Mouse (Mus musculus) telencephalon, adult 2 months (tissue): ENCODE measurements at regions not wholly inside any gene's neighbourhood (a gene's known extent, or its start where the extent isn't known, plus 50 kb on each side); places are given as distances from the start of the nearest gene placed in this dataset.
"Not testable (repeated sequence)": the region's sequence is repeated elsewhere in the genome, so short reads cannot be mapped to it uniquely, and the experiment has no call there.

Source experiments
- DNase-seq: peaks from one replicate; pipeline ENCODE4 v3.0.0-alpha.2; 2011; ENCODE audit warnings: low read depth, low spot score

DNA sequence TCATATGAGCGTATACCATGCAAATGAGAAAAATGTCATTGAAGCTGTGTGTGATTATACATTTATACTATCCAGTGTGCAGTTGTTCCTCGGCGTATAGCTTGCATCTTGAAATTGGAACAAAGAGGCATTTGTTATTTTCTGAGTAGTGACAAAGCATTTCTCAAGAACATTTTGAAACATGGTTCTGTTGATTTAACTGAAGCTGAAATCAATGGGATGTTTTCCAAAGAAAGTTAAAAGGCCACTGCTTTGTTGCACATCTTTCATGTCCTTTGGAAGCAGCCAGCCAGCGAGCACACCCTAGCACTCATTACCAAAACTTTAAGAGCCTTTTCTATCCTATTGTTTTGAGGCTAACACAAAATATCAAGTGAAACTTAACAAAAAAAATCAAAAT lies 594.1 kb upstream of the Klhl29 start:
- no peak for DNase-seq

DNA sequence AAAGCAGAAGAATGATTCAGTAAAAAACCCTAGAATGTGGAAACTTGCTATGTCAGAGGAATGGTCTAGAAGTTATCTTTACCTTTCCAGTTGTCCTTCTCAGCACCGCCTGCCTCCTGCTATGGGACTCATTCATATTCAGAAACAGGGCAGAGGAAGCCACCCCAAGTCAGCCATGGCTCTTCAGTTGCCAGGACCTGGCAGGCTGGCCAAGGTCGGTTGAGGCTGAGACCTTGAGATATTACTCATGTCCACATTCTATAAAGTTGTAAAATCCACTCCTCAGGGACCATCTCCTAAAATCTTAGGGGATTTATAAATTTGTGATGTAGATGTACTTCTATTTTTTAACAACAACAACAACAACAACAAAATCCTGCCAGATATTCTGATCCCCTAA lies 580.7 kb upstream of the Klhl29 start:
- no peak for DNase-seq

DNA sequence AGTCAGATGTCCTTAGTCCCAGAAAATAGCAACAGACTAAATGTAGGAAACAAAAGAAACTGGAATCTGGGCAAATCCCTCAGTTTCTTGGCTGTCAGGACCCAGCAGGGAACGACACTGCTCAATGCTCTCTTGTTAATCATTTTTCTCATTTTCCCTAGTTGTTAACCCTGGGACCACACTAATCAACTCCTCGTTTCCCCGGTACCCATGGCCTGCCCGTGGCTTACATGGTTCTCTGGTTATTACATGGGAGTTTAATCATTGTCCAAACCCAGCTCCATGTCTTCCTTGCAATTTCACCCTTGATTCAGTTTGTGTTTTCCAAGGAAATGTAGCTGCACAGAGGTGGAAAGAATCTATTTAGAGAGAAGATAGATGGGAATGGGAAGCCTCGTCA lies 580.1 kb upstream of the Klhl29 start:
- DNase-seq: no peak

DNA sequence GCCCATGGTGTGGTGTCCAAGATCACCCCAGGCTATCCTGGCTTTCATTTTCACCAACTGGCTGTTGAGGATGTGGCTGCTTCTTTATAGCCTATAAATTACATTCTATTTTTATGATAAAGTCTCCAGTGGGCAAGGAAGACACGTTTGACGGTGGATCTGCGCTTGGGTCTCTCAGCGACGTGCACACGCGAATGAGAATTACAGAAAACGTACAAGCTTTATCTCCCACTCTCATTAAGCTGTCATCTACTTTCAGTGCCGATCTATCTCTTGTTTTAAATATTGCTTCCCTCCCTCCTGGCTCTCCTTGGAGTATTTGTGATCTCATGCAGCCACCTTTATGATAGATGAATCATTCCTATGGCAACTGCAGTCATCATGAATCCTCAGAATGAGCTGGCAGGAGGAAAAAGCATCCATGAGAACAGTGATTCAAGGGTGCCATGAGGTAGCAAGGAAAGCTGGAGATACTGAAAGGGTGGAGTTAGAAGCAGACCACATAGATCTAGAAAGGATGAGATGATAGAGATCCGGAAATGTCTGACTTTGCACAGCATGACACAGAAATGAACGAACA lies 568.0 kb upstream of the Klhl29 start:
- peak; percentile 26 for DNase-seq

DNA sequence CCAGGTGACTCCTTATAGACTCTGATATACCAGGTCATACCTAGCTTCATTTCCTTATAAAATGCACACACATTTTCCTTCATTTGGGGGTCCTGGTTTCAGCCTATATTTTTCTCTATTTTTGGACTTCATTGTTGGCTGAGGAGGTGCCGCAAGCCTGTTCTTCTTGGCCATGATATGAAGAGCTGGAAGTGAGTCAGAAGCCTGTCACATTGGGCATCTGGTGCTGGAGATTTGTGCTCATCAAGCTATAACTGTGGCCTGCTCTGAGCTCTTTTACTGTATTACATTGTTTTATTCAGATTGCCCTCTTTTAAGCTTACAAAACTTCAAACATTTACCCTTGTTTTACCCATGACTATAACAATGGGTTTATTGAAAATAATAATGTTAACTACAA lies 545.8 kb upstream of the Klhl29 start:
- DNase-seq: no peak

DNA sequence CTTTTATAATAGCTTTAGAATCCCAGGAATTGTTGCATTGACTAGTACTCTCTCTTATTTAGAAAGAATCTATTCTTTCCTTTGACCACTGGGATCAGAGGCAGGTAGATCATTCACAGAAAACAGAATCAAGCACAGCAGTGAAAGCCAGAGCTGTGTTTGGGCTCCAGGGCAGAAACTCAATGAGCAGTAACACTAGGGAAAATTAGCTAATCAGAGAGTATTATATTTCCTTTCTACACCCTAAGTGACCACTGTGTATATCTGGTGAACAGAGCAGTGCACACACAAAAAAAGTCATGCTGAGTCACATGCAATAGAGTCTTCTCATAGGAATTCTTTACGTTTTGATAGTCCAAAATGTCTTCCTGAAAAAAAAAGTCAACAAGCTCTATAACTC lies 542.5 kb upstream of the Klhl29 start:
- no peak for DNase-seq

DNA sequence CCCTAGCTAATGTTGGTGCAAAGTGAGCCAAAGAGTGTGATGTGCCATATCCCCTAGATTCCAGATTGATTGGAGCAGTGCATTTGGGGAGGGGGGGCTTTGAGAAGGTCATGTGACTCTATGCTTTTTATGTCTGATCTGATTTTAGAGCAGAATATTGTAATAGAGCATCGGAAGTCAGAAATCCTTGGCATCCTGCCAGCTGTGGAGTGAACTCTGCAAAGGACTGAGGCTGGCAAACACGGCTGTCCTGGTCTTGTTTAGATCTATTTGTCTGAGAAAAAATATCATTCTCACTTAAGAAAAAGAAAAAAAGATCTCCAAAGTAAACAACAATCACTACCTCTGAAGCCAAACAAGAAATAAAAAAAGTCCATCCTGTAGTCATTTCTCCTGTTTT lies 530.8 kb upstream of the Klhl29 start:
- no peak for DNase-seq

DNA sequence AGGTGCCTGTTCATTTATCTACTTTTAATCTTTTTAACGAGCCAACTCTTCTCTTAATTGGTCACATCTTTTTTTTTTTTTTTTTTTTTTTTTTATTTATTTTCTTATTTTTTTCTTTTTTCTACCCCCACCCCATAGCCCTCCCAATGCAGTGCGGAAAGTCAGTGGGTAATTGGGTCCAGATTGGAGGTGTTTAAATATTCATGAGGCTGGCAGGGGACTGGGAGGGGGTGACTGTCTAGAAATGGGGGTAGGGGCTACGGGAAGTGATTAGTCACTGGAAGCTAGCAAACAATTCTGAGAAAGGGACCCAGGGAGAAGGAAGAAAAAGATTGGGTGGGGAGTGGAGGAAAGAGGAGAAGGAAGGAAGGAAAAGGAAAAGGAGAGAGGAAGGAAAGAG lies 516.3 kb upstream of the Klhl29 start:
- not testable (repeated sequence) for DNase-seq

DNA sequence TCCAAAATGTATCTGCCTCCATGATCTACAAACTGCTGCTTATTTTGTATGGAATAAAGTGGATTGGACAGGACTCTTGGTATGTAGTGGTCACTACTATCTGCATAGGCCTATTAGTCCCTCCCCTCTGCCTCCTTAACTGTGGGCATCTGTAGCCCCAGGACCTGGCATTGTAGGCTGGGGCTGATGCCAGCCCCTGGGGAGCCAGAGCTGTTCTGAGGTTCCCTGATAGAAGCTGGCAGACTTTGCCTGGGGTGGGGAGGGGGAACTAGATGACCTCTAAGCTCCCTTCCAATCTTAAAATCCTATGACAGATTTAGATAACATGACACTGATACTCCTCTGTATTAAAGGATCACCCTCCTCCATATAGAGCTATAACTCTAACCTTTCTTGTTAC lies 491.2 kb upstream of the Klhl29 start:
- no peak for DNase-seq

DNA sequence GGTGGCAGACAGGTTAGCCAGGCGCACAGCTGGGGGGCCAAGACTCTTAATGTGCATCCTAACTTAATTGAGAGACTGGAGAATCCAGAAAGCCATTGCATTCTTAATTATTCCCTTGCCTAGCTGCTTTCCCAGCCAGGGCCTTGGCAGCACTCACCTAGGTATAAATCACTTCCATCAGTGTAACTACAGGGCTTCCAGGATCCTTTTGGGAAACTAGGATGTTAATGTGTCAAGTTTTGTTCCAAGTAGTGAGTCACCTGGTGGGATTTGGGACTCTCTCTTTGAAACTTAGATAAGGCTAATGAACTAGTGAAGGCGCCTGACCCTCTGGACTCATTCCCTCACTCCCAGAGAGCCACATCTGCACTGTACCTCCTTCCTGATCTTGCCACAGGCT lies 484.3 kb upstream of the Klhl29 start:
- DNase-seq: no peak

DNA sequence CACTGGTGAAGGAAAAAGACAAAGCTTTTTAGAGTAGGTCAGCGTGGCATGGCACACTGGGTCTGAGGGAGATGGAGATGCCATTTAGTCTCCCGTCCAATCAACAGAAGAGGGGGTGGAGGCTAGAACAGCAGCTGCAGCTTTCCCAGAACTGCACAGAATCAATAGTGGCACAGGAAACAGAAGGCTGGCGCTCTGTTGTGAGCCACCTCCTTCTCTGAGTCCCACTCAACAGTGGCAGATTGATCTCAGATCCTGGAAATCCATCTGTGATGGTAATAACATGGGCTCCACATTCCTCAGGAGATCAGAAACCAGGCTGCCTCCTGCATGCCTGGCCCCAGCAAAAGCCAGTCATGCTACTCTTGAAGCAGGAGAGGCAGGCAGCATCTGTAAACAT lies 480.9 kb upstream of the Klhl29 start:
- peak; percentile 61 for DNase-seq

DNA sequence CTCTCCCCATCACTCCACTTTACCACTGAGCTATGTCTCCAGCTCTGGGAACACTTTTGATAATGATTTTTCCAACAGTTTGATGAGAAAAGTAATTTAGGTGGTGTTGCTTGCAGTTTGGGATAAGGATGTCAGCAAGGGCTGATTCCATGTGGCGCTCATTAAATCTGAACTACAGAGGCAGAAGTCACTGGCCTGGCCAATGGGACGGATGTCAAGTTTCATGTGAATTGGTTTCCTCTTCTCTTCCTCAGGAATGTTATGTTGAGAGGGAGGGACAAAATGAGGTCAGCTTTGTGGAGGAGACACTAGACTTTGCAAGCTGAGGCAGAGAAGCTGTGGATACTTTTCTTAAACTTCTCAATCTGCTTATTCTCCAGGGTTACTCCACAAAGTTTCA lies 434.9 kb upstream of the Klhl29 start:
- no peak for DNase-seq

DNA sequence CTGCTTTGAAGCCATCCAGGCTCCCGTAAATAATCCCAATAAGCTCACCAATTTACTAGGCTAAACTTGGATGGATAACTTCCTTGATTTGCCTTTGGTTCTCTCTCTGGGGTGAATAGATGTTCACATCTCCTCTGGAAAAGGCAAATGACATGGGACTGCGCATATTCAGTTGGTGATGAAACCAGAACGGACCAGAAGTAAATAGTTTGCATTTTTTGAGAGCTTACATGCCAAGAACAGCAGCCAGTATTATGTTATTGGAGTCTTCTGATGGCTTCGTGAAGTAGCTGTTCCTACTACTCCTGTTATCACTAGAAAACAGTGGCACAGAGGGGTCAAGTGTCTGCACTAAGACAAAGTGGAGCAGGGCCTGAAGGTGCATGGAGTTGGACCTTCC lies 434.5 kb upstream of the Klhl29 start:
- no peak for DNase-seq

DNA sequence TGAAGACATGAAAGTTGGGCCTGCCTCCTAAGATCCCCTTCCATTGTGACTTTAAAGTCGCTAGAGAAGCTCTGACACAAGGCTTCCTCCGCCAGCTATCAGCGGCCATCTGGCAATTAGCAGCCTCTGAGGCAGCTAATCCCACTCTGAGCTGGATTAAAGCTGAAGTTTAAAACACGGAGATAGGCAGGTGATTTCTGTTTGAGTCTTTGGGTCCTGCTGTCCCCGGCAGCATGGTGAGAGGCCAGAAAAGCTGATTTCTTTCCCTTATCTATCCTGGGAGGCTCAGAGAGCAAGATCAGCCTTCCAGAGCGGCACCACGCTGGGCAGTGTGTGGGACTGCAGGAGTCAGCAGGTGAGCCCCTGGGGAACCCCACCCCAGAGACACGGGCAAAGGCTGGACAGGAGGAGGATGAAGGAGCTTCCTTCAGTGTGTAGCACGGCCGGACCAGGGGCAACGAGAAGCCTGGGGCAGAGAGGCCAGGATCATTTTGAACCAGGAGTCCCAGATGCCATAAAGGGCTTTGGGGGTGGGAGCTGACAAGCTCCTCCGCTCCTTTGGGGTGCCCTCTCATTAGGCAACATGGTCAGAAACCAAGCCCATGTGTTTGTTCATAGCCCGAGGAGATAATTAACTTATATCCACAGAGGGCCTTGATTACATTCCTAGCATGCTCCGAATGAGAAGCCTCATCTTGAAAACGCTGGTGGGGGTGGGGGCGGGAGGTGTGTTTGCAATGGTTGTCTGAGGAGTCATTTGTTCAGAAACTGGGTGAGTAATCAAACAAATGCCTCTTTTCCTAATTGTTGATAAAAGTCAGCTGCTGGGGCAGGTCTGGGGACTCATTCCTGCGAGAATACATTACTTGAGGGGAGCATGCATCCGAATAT lies 432.8 kb upstream of the Klhl29 start:
- DNase-seq: no peak

DNA sequence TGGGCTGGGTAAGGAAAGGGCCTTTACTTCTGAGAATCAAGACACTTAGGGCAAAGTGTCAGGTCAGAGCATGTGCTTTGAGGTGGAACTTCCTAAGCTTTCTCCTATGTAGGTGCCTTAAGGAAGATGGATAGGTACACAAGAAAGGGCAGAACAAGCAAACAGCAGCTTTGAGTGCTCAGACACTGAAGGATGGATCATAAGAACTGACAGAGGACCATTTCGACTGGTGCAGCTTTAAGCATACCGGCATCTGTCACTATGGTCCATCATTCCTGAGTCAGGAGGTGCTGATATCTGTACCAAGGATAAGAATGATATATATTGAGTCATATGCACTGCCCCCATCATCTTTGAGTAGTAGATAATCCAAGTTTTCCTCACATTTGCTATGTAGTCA lies 430.2 kb upstream of the Klhl29 start:
- DNase-seq: no peak

DNA sequence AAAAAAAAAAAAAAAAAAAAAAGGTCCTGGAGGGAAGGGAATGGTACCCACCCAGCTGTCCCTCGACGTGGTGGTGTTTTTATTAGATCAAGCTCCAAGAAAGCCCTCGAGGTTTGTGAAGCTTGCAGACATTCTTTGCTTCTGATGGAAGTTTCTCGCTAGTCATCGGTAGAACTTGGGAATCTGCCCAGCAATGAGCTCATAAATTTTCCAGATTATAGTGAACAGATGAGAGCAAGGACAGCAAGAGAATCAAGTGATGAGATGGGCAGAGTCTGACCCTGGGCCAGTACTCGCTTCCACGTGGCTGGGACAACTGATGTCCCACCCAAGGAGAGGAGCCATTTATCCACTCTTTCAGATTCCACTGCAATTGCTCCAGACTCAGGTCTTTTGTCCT lies 417.6 kb upstream of the Klhl29 start:
- no peak for DNase-seq

DNA sequence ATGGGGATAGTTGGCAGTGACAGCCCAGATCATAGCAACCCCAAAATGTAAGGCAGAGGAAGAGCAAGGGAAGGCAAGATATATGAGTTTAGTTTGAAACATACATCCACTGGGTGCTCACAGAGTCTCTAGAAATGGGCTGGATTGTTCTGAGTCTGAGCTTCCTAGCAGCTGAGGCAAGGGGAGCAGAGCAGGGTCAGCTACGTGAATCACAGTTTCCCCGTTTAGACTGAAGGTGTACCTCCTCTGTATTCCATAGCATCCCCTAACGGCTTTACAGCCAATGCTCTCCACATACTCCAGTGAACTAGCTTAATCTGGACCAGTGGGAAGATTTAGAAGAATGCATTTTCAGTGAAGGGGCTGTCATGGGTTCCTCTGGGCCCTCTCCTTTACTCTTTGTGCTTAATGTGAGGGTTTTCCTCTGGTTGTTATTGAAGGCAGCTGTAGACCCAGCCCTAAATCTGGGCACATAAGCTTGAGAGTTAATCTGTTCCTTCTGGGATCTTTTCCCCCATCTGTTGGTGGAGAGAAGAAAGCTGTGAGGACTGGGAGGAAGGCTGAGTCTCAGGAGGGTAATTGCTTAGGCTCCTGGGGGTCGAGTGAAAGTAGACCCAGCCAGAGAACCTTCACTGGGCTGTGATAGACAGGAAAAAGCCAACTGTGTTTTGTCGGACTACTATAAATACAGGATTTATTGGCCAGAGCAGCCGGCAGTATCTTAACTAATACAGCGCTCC lies 411.8 kb upstream of the Klhl29 start:
- DNase-seq: no peak

DNA sequence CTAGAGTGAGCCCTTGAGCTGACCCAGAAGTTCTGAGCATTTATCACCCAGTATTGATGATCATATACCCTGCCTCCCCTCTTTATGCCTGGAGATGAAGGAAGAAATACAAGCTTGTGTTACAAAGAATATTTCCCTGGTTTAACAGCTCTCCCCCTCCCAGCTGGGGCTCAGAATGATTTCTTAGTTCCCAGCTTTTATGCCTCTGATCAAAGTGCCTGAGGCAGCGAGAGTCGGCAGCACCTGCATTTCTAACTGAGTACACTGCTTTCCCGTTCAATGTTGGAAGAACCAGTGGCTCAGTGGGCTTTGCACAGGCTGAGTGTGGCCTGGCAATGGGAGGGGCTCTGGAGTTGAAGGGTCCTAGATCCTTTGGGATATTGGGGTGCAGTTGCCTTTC lies 405.8 kb upstream of the Klhl29 start:
- no peak for DNase-seq

DNA sequence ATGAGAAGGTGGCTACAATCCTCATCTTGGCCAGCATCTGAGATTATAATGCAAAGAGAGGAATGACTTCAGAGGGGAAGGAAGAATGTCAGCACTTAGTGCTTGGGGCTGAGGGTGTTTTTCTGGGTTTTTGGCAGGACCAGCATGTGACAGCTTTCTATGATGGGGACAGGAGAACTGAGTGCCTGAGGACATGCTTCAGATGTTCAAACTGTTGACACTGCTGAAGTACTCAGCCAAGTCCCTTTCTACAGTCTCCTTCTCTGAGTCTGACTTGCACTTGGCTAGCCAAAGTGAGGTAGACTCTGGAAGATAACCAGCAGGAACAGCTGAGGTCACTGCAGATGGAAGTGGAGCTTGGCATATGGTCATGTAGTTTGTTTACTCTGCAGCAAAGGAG lies 402.1 kb upstream of the Klhl29 start:
- no peak for DNase-seq

DNA sequence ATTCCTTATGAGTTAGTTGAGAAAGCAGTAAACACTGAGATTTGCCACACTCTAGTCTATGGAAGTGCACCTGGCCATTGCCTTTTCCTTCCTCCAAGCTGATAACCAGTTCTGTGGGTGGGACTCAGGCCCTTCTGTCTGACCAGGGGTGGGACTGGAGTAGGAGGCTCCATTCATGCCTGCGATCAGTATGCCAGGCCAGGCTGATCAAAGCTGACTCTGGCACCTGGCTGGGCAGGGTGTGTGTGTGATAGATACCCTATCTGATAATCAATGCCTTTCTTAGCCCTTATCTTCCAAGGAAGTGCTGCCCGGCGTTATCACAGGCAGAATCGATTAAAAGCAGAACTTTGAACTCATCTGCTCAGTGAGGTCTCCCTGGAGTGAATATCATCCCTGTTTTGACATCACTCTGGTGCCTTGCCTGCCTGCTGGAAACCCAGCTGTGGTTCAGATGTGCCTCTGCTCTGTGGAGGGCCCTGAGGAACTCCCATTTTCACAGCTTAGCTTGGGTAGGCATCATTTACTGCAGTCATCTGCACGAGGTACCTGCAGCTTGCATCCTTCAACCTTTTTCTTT lies 396.0 kb upstream of the Klhl29 start:
- no peak for DNase-seq

DNA sequence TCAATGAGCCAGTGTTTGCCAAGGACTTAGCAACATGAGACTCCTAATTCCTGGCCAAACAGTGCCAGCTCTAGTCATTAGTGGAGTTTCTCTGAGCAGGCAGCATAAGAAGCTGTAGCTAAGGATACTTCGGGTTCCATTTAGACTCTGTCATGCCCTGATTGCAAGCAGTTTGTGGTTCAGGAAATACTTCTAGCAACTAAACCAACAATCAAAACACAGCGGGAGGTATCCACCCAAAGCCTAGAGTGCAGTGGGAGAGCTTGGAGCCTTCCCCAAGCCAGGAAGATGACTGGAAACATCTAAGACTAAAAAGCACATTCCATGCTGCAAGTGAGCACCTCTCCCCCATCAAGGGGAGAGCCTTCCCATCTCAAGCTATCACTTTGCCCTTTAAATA lies 395.0 kb upstream of the Klhl29 start:
- DNase-seq: no peak

DNA sequence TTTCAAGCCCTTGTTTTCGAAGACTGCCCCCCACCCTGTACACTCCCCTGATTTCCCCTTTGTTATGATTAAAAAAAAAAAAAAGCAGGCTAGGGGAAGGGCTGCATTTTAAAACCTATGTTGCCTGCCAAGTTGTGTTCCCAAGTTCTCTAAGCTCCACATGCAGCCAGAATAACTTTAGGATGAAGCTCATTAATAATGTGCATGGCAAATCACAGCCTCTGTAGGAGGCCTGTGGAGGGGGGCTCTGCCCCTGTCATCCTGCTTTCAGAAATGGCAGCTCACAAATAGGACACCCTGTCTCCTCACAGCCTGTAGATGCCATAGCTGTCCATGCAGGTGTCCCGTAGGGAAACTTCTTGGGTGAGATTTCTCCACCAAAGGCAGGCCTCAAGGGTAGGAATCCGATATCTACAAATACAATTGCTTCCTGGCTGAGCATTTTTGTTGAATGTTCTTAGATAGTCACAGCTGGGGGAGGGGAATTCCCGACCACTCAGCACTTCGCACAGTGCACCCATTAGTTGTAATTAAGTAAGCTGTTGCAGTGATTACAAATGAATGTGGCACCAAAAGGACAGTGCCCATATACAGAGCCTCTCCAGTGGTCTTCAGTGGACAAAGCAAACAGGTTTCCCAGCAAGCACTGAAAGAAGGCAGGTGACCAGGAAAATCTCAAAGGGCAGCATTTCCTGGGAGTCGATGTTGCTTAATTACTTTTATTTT lies 389.1 kb upstream of the Klhl29 start:
- DNase-seq: no peak
